Mouse (Mus musculus): ENCODE data around the gene Angel2.

Angel2 gene

GRCm38 (mm10) chr1:190929010-190929695, 4.2 kb downstream of the Angel2 start:
- peak; percentile 44 for DNase-seq (ENCODE audit: low spot score)

DNA sequence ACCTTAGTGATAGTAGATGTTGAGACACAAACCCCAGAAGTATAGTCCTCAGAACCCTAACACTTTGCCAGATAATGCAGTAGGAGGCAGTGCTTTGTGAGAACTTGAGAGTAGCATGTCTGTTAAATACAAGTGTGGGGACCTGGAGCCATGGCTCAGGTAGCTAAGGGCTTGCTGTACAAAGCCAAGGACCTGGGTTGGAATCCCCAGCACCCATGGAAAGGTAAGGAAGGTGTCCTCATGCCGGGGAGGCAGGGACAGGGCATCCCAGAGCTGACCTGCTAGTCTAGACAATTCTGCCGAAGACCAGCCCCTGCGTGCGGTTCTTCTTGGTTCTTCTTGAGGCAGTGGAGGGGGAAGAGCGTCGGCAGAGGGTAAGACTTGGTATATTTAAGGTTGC, 5.3 kb downstream of the Angel2 start:
- DNase-seq (ENCODE audit: low spot score) = no peak

DNA sequence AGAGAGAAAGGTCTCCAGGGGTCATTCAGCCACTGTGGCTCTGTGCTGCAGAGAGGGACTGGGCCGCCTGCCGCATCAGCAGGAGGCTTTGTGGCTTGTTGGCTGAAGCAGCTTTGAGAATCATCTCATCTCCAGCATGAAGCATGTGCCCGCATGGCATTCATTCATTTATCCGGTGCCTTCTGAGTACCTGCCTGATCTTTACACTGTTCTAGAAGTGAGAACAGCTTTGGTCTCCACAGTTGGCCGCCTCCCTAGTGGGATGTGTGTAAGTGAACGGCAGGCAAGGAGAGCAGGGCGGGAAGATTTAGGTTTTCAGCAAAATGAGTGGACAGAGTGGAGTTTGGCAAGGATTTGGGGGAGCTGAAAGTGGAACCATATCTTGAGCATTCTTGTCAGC, 14.9 kb downstream of the Angel2 start:
- DNase-seq (ENCODE audit: low spot score) = no peak

DNA sequence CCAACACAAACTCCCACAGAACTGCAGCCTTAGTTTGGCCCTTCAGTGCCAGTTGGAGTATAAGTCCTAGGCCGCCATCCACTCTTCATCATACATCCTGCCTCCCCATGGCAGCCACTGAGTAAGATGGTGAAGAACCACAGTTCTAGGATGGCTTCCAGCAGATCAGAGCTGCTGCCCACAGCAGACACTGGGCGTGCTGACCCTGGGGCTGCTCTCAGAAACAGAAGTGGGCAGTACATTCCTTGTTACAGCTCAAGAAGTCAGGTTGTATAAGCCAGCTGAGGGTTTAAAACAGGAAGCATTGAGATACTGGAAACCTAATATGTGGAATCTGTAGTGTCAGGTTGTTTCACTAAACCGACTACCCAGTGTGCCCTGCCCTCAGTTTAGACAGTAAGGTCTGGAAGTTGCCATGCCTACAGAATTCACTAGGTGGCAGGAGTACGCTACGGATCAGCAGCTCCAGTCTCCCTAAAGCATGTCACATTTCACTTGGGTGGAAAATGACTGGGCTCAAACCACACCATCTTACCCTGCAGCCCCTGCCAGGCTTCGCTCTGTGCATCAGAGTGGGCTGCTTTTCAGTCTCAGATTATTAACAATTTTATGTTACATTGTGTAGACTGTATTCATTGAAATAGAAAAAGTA, 19.3 kb downstream of the Angel2 start:
- DNase-seq (ENCODE audit: low spot score) = peak; percentile 78

- DNase-seq (ENCODE audit: low spot score) = no peak
Observed at GRCm38 (mm10) chr1:190947986-190948385, 23.1 kb downstream of the Angel2 start.

GRCm38 (mm10) chr1:190948439-190948838, 23.5 kb downstream of the Angel2 start:
- no peak for DNase-seq (ENCODE audit: low spot score)

DNA sequence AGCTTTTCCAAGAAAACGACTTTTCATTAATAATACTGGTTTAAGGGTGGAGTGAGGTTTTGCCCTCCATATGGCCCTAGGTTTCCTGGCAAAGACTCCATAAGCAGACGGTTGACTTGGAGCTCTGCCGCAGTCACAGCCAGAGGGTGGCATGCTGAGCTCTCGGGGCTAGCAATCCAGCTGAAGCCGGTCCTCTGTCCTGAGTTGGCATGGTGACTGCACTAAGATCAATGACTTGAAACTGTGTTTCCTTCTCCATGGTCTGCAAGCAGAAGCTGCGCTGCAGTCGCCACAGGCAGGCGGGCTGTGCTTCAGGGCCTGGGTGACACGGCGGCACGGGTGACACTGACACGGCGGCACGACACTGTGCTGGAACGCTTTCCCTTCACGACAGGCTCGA, 23.9 kb downstream of the Angel2 start:
- no peak for DNase-seq (ENCODE audit: low spot score)

GRCm38 (mm10) chr1:190951014-190951413, 26.1 kb downstream of the Angel2 start:
- DNase-seq (ENCODE audit: low spot score) = no peak

GRCm38 (mm10) chr1:190953009-190953408, 28.1 kb downstream of the Angel2 start:
- no peak for DNase-seq (ENCODE audit: low spot score)

DNA sequence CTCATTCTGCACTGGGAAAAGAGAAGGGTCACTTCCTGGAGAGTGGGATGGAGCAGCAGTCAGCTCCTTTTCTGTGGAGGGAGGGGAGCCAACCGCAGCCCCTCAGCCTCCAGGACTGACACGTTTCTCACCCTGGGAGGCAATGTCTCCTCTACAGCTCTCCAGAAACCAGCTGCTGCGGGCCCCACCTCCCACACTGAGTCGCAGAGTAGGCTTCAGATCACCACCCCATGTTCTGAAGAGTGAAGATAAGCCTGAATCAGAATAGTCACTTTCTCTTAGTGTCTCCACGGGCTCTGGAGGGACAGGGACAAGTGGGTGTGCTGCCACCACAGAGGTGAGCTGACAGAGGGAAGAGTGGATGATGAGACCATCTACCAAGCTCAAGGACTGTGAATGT, 33.9 kb downstream of the Angel2 start:
- DNase-seq (ENCODE audit: low spot score) = no peak

DNA sequence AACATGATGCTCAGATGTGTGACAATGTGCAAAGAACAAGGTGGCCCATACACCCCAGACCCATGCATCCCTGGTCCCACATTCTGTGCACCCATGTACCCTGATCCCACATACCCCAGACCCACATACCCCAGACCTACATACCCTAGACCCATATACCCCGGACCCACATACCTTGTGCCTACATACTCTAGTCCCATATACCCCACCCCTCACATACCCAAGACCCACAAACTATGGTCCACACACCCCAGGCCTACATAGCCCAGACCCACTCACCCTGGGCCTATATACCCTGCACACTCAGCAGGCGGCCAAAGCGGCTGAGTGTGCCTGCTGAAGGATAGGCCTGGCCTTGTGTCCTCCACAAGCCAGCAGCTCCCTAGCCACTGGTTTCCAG, 37.8 kb downstream of the Angel2 start:
- no peak for DNase-seq (ENCODE audit: low spot score)

DNA sequence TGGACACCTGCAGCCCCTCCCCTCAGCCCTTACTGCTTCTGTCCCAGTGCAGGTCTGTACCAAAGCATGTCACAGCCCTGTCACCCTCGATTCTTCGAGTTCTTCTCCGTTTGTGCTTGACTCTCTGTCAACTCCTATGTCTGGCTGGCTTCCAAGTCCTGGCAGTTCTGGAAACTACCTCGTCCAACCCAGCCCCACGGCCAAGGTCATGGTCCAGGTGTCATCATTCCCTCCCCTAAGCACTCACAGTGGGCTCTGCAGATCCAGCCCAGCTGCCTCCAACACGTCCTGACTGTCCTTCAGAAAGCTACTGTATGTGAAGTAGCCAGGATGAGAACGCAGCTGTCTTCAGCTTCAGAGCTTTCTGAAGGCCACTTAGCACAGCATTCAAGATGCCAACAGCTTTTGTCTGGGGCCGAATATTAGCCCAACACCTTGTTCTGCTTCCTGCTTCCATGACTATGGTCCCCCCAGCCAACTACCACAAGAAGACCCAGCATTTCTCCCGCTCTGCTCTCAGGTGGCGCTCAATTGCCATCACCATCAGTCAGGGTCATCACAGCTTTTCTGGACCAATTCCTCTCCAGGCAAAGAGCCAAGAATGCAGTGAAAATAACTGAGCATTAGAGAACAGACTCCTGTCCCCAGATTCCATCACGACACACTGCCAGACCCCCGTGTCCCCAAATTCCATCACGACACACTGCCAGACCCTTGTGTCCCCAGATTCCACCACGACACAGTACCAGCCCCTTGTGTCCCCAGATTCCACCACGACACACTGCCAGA, 40.3 kb downstream of the Angel2 start:
- no peak for DNase-seq (ENCODE audit: low spot score)

GRCm38 (mm10) chr1:190968010-190968409, 43.1 kb downstream of the Angel2 start:
- no peak for DNase-seq (ENCODE audit: low spot score)

- DNase-seq (ENCODE audit: low spot score) = no peak
Observed at GRCm38 (mm10) chr1:190971708-190972610, 47.0 kb downstream of the Angel2 start.

GRCm38 (mm10) chr1:190972612-190973192, 47.8 kb downstream of the Angel2 start:
- DNase-seq (ENCODE audit: low spot score) = no peak

GRCm38 (mm10) chr1:190974191-190974590, 49.3 kb downstream of the Angel2 start:
- no peak for DNase-seq (ENCODE audit: low spot score)

DNA sequence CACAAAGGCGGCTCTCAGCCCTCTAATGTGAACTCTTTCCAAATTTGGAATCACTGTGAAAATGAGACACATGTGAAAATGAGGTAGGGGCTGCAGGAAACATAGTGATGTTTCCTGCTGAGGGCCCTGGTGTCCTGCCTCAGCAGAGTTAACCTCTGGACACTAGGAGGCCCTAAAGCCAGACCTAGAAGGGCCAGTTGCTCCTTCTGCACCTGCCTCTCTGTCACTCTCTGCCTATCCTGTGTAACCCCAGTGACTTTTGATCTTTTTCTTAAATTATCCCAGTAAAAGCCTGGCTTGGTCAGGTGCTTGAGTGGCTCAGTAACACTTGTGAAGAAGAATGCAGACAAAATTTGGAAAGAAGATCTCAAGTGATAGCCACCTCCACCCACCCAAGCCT, 49.9 kb downstream of the Angel2 start:
- DNase-seq (ENCODE audit: low spot score) = no peak

DNA sequence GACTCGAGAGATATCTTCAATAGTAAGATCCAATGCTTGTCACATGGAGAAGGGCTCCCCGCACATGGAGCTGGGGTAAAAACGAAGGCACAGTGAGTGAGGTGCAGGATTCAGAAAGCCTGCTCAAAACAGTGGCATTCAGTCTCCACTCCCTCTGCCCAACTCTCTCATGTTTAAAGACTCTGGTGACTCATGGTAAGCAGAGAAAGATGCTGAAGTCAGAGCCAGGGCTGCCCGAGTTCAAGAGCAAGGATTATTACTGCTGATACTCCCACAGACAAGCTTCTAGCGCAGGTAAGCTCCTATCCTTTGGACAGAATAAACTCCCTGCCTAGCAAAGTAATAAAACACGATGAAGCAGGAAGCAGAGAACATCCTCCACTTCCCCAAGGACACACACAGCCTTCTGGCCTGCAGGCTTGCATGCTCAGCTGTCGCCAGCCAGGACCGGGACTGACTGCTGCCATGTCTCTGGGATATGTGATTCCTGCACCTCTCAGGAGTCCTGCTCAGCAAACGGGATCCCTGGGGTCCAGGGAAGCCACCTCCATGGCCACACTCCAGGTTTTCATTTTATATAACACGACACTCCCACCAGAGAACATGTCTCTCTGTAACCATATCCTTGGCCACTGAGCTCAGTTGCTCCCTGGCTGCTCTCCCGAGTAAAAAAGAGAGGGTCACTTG, 52.1 kb downstream of the Angel2 start:
- DNase-seq (ENCODE audit: low spot score) = no peak

DNA sequence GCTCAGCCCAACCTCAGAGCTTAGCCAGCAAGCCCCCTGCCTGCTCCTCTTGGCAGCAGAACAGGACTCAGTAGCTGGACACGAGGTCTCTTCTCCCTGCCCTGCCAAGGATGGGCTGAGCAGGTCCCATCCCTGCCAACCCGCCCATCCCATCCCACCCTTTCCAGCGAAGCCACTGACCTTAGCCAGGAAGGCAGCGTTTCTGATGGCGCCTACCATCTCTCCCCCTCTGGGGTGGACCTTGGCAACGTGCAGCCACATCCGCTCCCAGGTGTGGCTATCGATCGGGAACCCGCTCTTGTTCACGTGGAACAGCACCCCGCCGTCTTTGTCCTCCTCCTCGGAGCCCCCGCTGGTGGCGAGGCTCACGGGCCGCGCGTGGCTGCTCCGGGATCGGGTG, 53.1 kb downstream of the Angel2 start:
- DNase-seq (ENCODE audit: low spot score) = no peak

GRCm38 (mm10) chr1:190978511-190979073, 53.7 kb downstream of the Angel2 start:
- DNase-seq (ENCODE audit: low spot score) = peak; percentile 17

DNA sequence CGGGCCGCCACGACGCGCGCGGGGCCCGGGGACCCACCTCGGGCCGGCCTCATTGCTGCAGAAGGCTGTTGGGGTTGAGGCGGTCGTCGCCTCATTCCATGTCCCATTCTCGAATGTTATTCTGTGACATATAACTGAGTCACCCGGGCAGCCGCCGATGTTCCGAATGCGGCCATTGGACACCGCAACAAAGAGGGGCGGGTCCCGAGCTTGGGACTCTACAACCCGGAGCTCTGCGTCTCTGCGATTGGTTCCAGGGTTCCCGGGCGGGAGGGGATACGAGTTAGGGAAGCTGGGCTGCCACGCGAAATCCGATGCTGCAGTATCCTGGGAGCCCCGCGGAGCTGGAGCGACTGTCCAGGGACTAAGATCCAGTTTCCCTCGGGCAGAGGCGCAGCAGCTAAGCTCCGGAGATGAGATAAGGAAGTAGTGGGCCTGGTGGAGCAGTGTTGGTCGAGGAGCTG, 54.2 kb downstream of the Angel2 start, which contains the start of gene Vash2:
TSS of gene Vash2 (minus strand) at position 197 of the 464 bp plus-strand sequence.
- DNase-seq (ENCODE audit: low spot score) = peak; percentile 86

Measured in urinary bladder, postnatal 14 days (tissue).